Mouse (Mus musculus) heart, adult 18-20 months (tissue): ENCODE data around the gene Kif1a. TPM values are rescaled to one million over a fixed set of nuclear protein-coding genes. Genes with fewer than 3 reads are reported as not detected.

Source experiments
- total RNA-seq, 2 experiments: library from RNA; stranded (reverse); gene quantifications; 2 replicates each; pipeline ENCODE4 v1.2.3; 2021

Gene Kif1a
- total RNA-seq, 2 experiments from 2014 or later: 1.2 to 1.8 TPM

Other genes starting within 250 kb of the Kif1a start
- gene Ankmy1, start 199.0 kb downstream of the Kif1a start, total RNA-seq: not detected
- 10 to 100 TPM; 16.9 to 18.5 TPM for gene Dusp28, start 195.0 kb downstream of the Kif1a start, total RNA-seq
- 10 to 100 TPM; 69.4 to 69.9 TPM for gene Rnpepl1, start 191.2 kb downstream of the Kif1a start, total RNA-seq
- 1 to 10 TPM; 5.6 to 7.2 TPM for gene Capn10, start 167.6 kb downstream of the Kif1a start, total RNA-seq
- gene Gpr35, start 151.1 kb downstream of the Kif1a start, total RNA-seq: under 1 TPM; 0.59 to 0.62 TPM
- gene Aqp12, start 95.6 kb downstream of the Kif1a start, total RNA-seq: not detected
- gene Agxt, start 33.3 kb upstream of the Kif1a start, total RNA-seq: not detected
- gene 2310007B03Rik, start 59.0 kb upstream of the Kif1a start, total RNA-seq: under 1 TPM in 1 of 2 experiments, not detected in 1; 0.28 TPM
- under 1 TPM; 0.05 to 0.12 TPM for gene Crocc2, start 66.8 kb upstream of the Kif1a start, total RNA-seq
- 1 to 10 TPM; 4.2 to 7.5 TPM for gene Sned1, start 133.9 kb upstream of the Kif1a start, total RNA-seq
- gene Mterf4, start 204.0 kb upstream of the Kif1a start, total RNA-seq: 10 to 100 TPM; 14.0 to 14.9 TPM
- 10 to 100 TPM; 30.4 to 35.3 TPM for gene Ppp1r7, start 240.9 kb upstream of the Kif1a start, total RNA-seq
- under 1 TPM; 0.30 to 0.31 TPM for gene Pask, start 241.5 kb upstream of the Kif1a start, total RNA-seq